Mouse (Mus musculus) megakaryocyte-erythroid progenitor cell, adult 5-6 weeks (primary cell): ENCODE data around the gene Ddx20. TPM values are rescaled to one million over a fixed set of nuclear protein-coding genes. Genes with fewer than 3 reads are reported as not detected.

Experiments
- ATAC-seq: replicated peaks from 2 replicates; pipeline ENCODE4 v1.8.0; 2016; ENCODE audit warnings: mild to moderate bottlenecking, inconsistent platforms; ENCODE audit not compliant: severe bottlenecking, poor library complexity, low FRiP score, low TSS enrichment
- total RNA-seq, 2 experiments: library from RNA; stranded (forward) in 1 of 2; stranded (reverse) in 1 of 2; fragments of 200-1000, 215-1000 nt in 1 of 2; fragments of >200 nt in 1 of 2; fragmentation: Nextera tagmentation in 1 of 2; gene quantifications; 2 replicates each; pipeline ENCODE4 v1.2.3; 2014 to 2017

Gene Ddx20
- total RNA-seq, 2 experiments from 2014 or later = 30.2 to 54.2 TPM

GRCm38 (mm10) chr3:105675932-105676331 lies 11.4 kb downstream of the Ddx20 start:
- peak; percentile 57; the same call in 1 of the 2 replicates for ATAC-seq

GRCm38 (mm10) chr3:105674595-105675218 lies 12.7 kb downstream of the Ddx20 start:
- peak; percentile 85 for ATAC-seq

DNA sequence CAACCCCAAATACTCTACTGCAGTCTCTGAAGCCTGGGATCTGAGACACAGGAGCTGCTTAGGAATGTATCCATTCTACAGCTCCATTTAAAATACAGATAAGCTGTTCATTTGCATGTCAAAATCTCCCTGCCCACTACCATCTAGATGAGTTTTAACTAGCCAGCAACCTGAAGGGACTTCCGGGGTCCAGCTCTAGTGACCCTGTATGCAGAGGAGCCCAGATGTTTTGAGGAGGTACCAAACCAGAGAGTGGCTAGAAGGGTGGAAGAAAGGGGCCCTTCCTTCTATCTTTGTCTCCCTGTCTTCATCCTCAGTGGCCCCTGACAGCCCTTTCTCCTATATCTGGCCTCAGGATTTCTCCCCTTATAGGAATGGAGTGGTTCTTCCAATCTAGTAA lies 16.6 kb downstream of the Ddx20 start:
- ATAC-seq = no peak

DNA sequence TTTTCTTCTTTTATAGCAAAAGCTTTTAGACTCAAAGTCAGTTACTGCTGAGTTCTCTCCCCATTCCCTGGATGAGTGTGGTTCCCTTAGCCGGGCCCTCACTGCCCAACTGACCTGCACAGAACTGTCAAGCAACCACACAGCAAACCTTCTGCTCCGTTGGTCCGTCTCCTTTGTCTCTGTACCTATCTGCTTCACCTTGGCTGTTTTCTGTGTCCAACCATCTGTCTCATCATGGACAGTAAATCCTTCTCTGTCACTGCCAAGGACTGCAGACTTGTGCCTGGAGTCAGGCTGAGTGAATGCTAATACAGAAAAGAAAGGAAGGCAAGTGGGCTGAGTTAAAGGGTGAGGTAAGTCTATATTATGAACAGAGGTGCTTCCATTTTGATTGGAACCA lies 17.6 kb downstream of the Ddx20 start:
- ATAC-seq = no peak

GRCm38 (mm10) chr3:105668161-105668560 lies 19.2 kb downstream of the Ddx20 start:
- ATAC-seq = no peak

DNA sequence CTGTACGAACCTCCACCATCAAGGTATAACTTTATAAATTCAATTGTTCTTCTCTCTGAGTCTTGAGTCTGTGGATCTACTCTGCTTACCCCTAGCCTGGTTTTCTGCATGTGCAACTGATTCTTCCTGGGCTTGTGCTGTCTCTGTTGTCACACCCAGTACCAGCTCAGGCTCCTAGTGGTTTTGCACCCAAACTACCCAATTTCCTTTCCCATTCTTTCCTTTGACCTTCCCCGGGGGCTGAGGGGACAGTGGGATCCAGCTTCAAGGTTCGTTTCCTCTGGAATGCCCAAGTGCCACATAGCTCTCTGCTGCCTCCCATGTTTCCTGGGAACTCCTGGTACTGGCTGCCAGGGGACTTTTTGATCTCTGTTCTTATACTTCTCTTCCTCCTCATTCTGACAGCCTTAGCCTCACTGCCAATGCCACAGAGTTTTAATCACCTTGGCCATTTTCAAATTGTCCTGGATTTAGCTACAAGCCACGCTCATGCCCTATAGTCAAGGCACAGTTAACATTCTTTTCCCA lies 20.3 kb downstream of the Ddx20 start:
- no peak for ATAC-seq

DNA sequence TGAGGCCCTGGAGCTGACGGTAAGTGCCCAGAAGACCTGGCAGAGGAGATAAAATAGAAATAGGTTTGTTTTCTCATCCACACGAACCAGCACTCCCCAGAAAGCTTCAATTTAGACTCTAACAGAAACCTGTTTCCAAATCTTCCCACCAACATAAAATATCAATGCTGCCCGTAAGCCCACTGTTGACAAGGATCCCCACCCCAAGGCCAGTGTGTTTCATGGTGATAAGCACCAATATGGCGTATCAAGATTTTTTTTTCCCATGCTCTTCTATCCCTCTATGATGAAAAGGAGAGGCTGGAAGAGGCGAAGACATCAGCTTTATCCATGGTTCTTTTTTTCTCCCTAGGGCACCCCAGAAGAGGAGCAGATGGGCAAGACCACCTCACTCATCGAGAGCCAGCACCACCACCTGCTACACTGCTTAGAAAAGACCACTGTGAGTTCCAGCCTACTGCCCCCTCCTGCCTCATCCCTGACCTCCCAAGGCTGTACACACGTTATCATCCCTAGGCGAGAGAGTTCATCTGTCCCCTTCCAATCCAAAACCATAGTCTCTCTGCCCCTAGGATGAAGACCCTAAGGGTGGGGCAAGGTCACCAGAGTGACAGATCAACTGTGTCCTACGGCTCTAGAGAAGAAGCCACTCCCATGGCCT lies 22.1 kb downstream of the Ddx20 start:
- ATAC-seq = peak; percentile 38

- ATAC-seq = no peak
Measured at GRCm38 (mm10) chr3:105663043-105663442, 24.3 kb downstream of the Ddx20 start.

DNA sequence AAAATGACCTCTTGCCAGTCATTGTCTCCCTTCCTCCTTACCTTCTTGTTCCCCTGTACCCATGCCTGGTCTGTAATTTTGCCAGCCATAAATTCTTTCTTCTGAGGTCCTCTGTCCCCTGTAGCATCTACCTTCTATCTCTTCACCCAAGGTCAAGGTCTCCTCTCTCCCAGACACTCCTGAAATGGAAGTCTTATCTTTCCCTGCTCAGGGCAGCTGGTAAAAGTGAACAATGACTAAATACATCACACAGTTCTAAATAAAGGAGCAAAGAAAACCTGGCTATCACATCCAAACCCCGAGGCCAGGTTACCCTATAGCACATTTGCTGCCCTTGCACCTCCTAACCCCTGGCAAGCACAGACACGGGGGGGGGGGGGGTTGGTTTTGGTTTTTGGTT lies 26.8 kb downstream of the Ddx20 start:
- no peak for ATAC-seq

GRCm38 (mm10) chr3:105655031-105655585 lies 32.3 kb downstream of the Ddx20 start:
- no peak for ATAC-seq

GRCm38 (mm10) chr3:105653544-105654380 lies 33.6 kb downstream of the Ddx20 start:
- no peak for ATAC-seq

DNA sequence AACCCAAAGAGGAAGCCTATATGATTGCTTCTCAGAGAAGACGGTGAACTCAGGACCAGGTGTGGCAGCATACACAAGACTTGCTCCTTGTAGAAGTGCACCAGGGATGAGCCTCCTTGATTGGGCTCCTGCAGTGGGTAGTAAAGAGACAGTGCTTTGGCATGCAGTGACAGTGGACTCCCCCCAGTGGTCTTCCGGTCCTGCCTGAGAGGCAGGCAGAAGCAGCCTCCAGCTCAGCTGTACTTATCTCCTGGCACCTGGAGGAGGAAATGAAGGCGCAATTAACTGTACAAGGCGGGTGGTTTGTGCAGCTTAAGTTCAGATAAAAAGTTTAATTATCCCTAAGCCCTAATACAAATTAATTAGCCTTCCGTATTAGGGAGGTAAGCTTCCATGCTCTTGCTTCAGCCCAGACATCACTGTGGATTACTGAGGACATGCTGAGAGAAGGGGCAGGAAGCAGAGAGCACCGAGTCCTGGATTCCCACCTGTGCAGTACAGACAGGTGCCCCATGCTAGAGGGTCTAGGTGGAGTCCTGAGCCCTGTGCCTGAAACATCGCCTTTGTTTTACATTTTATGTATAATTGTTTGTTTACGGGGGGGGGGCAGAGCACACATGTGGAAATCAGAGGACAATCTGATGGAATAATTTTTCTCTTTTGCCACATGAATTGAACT lies 38.3 kb downstream of the Ddx20 start:
- peak; percentile 65 for ATAC-seq

DNA sequence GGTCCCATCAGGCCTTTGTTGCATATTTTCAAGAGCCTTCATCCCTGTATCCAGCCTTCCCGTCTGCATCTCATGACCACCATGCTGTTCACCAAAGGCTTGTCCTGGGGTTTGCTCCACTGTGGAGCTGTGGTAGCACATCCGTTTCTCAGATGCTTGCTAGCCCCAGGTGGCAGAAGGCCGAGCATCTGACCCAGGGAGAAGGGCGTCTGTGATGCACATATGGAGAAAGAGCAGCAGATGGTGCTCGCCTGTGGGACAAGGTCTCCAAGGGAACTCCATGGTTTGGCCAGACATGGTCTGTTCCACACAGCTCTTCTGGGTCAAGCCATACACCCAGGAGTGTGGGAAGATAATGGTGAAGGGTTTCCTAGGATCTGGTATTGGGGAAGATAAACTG lies 43.8 kb downstream of the Ddx20 start:
- no peak for ATAC-seq

DNA sequence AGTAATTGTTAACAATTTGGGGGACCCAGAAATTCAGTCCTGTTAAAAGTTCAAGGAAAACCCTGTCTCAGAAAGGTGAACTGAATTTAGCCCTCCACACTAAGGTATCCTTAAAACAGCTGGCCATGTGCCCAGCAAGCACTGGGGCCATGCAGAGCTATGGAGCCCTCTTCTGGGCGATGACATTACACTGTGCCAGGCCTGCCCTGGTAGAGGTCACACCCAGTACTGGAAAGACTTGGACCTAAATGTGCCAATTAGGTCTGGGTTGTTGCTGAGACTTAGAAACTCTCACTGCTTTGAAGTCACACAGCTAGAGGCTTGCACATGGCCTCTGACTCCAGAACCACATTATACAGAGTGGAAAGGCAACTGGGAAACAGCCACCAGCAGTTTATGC lies 45.2 kb downstream of the Ddx20 start:
- ATAC-seq = no peak

- no peak for ATAC-seq
Measured at GRCm38 (mm10) chr3:105633021-105633420, 54.4 kb downstream of the Ddx20 start.

- ATAC-seq = no peak
Measured at GRCm38 (mm10) chr3:105632296-105632695, 55.1 kb downstream of the Ddx20 start.
